Mouse (Mus musculus): ENCODE measurements around the gene Olfr266.

Olfr266 gene

DNA sequence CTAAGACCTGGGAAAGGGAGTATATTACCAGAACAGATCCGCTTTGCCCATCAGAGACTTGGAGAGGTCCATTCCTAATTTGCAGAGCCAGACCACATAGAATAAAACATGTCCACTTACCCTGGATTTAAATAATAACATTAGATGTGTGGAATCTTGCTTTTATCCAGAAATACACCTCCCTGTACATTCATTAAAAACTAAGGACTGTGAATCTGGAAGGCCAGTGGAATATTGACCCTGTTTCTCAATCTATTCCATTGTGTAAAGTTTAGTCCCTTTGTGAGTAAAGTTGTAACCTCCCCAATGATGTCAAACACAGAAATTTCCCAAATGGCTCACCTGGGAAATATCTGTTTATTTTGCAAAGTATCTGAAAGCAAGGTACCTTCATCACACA lies at the start of gene Olfr266:
Gene Olfr266 (minus strand): TSS at position 101 of the 400 bp plus-strand sequence.
- DNase-seq (ENCODE audit: inconsistent age in 2 of 2, low spot score in 1 of 2) = no peak

DNA sequence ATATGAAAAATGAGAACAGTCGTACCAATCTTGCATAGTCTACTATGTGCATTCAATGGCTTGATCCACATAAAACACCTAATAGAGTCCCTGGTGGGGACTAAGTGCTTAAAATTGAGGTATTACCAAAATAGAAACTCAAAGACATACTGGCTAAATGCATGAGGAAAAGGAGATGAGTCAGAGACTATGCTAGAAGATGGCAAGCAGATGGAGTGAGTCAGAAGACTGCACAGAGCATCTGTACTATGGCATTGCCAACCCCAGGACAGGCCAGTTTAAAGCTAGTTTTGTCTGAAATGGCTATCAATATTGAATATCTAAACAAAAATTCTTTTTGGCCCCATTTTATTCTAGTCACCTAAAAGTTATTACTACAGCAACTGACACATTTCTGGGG lies 49.5 kb upstream of the Olfr266 start:
- no peak for DNase-seq (ENCODE audit: inconsistent age in 2 of 2, low spot score in 1 of 2)

GRCm38 (mm10) chr3:106872893-106873292 lies 46.8 kb upstream of the Olfr266 start:
- no peak for DNase-seq (ENCODE audit: inconsistent age in 2 of 2, low spot score in 1 of 2)

DNA sequence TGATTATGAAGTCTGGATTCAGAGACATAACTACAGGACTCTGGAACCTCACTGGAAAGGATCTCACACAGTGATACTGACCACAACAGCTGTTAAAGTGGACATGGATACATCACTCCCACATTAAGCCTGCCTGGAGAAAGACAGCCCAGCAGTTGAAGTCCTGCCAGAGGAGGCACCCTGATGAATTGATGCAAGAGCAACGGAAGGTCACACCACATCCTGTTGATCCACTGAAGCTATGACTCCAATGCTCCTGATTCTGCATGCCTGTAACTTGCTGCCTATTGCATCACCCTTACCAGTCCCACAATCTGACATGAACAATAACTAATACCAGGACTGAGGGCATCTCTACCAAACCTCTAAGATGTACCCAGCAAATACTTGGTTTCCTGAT lies 6.0 kb upstream of the Olfr266 start:
- no peak for DNase-seq (ENCODE audit: inconsistent age in 2 of 2, low spot score in 1 of 2)

DNA sequence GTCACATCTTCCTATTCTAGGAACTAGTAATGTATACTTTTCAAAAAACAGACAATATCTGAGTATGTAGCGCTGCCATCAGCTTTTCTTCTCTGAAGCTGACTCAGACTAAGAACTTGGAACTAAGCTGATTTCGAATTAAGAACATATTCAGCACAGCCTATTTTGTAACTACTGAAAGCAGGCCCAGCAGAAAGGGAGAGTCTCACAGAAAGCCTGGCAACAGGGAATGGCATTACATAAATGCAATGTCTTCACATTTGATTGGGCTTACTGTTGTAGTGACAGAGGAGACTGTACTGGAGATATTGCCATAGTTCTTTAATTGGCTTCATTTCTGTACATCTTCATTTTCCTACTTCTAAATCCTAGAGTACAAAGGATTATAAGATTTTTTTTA lies 8.4 kb downstream of the Olfr266 start:
- no peak for DNase-seq (ENCODE audit: inconsistent age in 2 of 2, low spot score in 1 of 2)

DNA sequence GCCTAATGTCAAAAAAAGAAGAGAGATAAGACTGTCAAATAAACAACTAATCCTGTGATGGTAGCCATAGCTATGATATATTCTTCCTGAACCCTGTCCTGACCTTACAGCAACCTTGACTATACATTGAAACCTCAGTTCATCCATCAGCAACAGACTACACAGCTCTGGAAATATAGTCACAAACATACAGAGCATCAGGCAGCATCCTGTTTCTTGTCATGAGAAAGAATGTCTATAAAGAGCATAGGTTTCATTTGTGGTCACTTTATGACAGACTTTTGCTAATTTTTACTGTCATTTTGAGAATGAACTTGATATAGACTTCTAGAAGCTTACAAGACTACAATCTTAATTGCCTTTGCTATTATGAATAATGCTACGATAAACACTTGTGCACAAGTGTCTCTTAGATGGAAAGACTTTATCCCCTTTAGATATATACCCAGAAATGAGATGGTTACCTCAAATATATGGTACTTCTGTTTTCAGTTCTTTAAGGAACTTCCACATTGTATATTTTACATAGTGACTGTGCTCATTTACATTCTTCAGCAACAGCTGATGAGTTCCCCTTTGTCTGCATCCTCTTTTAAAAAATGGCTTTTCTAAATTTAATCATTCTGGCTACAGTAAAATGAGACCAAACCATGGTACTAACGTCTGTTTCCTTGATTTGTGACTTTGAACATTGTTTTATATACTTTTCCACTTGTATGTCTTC lies 17.0 kb downstream of the Olfr266 start:
- no peak for DNase-seq (ENCODE audit: inconsistent age in 2 of 2, low spot score in 1 of 2)

GRCm38 (mm10) chr3:106798079-106798478 lies 28.0 kb downstream of the Olfr266 start:
- DNase-seq (ENCODE audit: inconsistent age in 2 of 2, low spot score in 1 of 2) = no peak

DNA sequence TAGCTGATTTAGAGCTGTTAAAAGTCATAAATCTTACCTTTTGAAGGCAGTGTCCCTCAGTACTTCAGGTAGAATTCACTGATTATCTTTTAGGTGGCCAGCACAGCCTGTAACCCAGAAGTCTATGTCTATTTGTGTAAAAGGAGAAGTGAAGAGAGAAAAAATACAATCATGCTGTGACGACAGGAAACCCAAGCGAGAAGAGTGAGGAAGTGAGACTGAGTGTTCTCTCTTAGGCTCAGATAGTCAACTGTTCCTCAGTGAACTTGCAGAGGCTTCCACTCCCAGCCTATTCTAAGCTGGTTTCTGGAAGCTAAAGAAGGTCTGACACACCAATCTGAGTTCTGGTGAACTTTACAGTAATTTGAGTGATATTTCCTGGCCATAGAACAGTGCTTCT lies 36.2 kb downstream of the Olfr266 start, which contains the start of gene Cd53:
Gene Cd53 (minus strand): TSS at position 220 of the 400 bp plus-strand sequence.
- peak in 1 of 2 experiments; percentile 18 for DNase-seq (ENCODE audit: inconsistent age in 2 of 2, low spot score in 1 of 2)

DNA sequence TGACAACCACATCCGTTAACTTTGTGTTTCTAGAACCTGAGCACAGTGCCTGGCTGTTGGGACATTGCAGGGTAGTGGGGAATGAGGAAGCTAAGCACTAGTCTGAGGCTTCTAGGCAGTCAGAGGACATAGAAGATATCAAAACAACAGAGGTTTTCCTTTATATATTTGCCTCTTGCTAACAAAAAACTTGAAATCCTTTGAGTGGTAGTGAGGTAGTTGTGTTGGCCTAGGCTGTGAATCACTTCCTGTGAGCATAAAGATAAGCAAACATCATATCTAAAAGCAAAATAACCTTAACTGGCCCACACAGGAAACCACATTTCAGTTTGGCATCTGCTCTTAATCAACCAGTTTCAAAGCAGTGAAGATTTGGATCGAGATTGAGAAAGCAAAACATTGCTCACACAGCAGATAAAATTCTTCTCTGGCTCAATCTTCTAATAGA lies 37.6 kb downstream of the Olfr266 start:
- no peak for DNase-seq (ENCODE audit: inconsistent age in 2 of 2, low spot score in 1 of 2)

DNA sequence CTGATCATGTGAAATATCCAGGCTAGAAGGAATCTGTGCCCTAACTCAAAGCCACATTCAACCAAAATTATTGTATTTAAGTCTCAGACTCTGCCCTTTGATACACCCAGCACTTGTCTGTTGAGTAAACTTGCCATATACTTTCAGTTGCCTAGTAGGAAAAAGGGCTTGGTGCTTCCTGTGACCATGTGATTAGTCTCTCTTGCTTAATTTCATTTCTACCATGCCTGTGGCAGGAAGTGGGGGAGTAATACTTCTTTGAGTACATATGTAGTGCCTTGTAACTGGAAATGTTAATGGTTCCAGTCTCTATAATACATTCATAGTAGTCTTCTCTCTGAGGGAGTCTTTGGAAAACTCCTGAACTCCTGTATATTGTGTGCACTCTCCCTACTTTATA lies 38.1 kb downstream of the Olfr266 start:
- no peak for DNase-seq (ENCODE audit: inconsistent age in 2 of 2, low spot score in 1 of 2)

DNA sequence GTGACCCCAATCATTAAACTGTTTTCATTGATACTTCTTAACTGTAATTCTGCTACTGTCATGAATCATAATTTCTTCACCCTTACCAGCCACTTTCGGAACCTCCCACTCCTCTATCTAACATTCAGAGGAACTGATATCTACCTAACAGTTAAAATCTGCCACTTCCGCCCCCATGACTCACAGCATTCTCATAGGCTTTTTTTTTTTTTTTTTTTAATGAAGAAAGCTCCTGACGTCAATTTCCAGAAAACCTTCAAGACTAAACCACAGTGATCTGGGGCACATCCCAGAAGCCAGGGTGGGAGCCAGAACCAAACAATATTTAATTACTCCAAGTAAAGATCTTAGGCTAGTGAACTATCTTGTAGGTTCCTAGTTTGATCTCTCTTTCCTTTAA lies 41.0 kb downstream of the Olfr266 start:
- no peak for DNase-seq (ENCODE audit: inconsistent age in 2 of 2, low spot score in 1 of 2)

- DNase-seq (ENCODE audit: inconsistent age in 2 of 2, low spot score in 1 of 2) = no peak
Observed at GRCm38 (mm10) chr3:106771834-106772233, 54.3 kb downstream of the Olfr266 start.

Data from adrenal gland, adult (tissue).